Mouse (Mus musculus) CH12.LX (cell line): Measurements from ENCODE around the gene Gpnmb.

Source experiments
- CTCF ChIP-seq, 2 experiments: IDR thresholded peaks in 1 of 2; conservative IDR thresholded peaks in 1 of 2; 2 replicates each; pipeline ENCODE4 v1.5.1; 2011 to 2012; ENCODE audit warnings: low read depth in 2 of 2, low read length in 2 of 2, improper control_type of control experiment in 1 of 2, inconsistent platforms in 1 of 2, mild to moderate bottlenecking in 1 of 2, moderate library complexity in 1 of 2
- EP300 ChIP-seq: IDR thresholded peaks from 2 replicates; pipeline ENCODE4 v1.6.1; 2011; ENCODE audit warnings: low read length, improper control_type of control experiment
- POLR2A ChIP-seq: IDR thresholded peaks from 2 replicates; pipeline ENCODE4 v1.6.1; 2011; ENCODE audit warnings: low read depth, mild to moderate bottlenecking, improper control_type of control experiment, low read length
- POLR2AphosphoS2 ChIP-seq: IDR thresholded peaks from 2 replicates; pipeline ENCODE4 v1.6.1; 2011; ENCODE audit warnings: low read depth, low read length, improper control_type of control experiment
- UBTF ChIP-seq: IDR thresholded peaks from 2 replicates; pipeline ENCODE4 v1.6.1; 2012; ENCODE audit warnings: low read depth, mild to moderate bottlenecking, inconsistent platforms, low read length, improper control_type of control experiment, moderate library complexity
- USF2 ChIP-seq: conservative IDR thresholded peaks from 2 replicates; pipeline ENCODE4 v1.6.1; 2011; ENCODE audit warnings: low read depth, low read length, improper control_type of control experiment

DNA sequence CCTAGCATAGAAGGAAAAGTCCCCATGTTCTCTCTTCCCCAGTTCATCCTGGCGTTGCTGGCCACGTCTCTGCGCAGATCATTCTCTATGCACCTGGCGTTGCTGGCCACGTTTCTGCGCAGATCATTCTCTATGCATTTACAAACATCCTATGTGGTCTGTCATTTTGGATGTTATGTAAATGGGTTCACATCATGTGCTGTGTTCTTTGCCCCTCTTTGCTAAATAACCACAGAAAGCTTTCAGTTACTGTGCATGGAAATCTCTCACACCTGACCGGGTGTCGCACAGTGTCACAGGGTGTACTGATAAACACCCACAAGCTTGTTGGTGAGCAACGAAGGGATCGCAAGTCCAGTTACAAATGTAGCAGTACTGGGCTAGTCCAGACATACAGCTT, 12.0 kb downstream of the Gpnmb start:
- no peak for TF ChIP-seq POLR2AphosphoS2
- peak; percentile 72 for TF ChIP-seq EP300
- TF ChIP-seq POLR2A, result no peak
- no peak for TF ChIP-seq USF2
- no peak for TF ChIP-seq CTCF (conservative IDR thresholded peaks at IDR 0.05 in 1 of 2, IDR thresholded peaks at IDR 0.05 in 1 of 2; ENCODE audit: low read depth in 2 of 2, low read length in 2 of 2)
- TF ChIP-seq UBTF, result no peak
